Mouse (Mus musculus): ENCODE data around the gene Phex.

The Phex gene

GRCm38 (mm10) chrX:157306796-157307405, 108.2 kb downstream of the Phex start:
- no peak for DNase-seq

GRCm38 (mm10) chrX:157305852-157306232, 109.3 kb downstream of the Phex start:
- no peak for DNase-seq

GRCm38 (mm10) chrX:157305193-157305851, 109.8 kb downstream of the Phex start:
- DNase-seq: no peak

GRCm38 (mm10) chrX:157292411-157292810, 122.7 kb downstream of the Phex start:
- DNase-seq: no peak

GRCm38 (mm10) chrX:157276581-157276980, 138.5 kb downstream of the Phex start:
- no peak for DNase-seq

- DNase-seq: no peak
Observed at GRCm38 (mm10) chrX:157273291-157273690, 141.8 kb downstream of the Phex start.

GRCm38 (mm10) chrX:157271609-157272008, 143.5 kb downstream of the Phex start:
- DNase-seq: no peak

- DNase-seq: no peak
Observed at GRCm38 (mm10) chrX:157269726-157270305, 145.3 kb downstream of the Phex start.

GRCm38 (mm10) chrX:157268141-157268540, 147.0 kb downstream of the Phex start:
- no peak for DNase-seq

- no peak for DNase-seq
Observed at GRCm38 (mm10) chrX:157202736-157203135, 212.4 kb downstream of the Phex start.

- no peak for DNase-seq
Observed at GRCm38 (mm10) chrX:157184167-157184566, 230.9 kb downstream of the Phex start.

- DNase-seq: no peak
Observed at GRCm38 (mm10) chrX:157180845-157181244, 234.3 kb downstream of the Phex start.

- DNase-seq: no peak
Observed at GRCm38 (mm10) chrX:157164142-157164541, 251.0 kb downstream of the Phex start.

GRCm38 (mm10) chrX:157163394-157163793, 251.7 kb downstream of the Phex start:
- DNase-seq: no peak

GRCm38 (mm10) chrX:157144675-157145074, 270.4 kb downstream of the Phex start:
- DNase-seq: no peak

GRCm38 (mm10) chrX:157139601-157140000, 275.5 kb downstream of the Phex start:
- DNase-seq: no peak

Data from thymus, postnatal 4 days (tissue).